Mouse (Mus musculus) C2C12 (cell line): ENCODE data around the gene Tmem30b.

ENCODE experiments used
- CTCF ChIP-seq: IDR thresholded peaks from one replicate; pipeline ENCODE4 v1.5.1; 2011; ENCODE audit not compliant: control insufficient read depth, insufficient read depth, insufficient read length
- FOSL1 ChIP-seq: IDR thresholded peaks from one replicate; pipeline ENCODE4 v1.8.0; 2011; ENCODE audit warnings: mild to moderate bottlenecking, low read length; ENCODE audit not compliant: poor library complexity, insufficient read depth, severe bottlenecking
- MAX ChIP-seq: IDR thresholded peaks from one replicate; pipeline ENCODE4 v1.6.1; 2011; ENCODE audit warnings: mild to moderate bottlenecking, control low read depth
- MYOD1 ChIP-seq: IDR thresholded peaks from one replicate; pipeline ENCODE4 v1.6.1; 2011; ENCODE audit warnings: low read depth; ENCODE audit not compliant: control insufficient read depth, insufficient read length
- MYOG ChIP-seq: IDR thresholded peaks from one replicate; pipeline ENCODE4 v1.6.1; 2011; ENCODE audit not compliant: control insufficient read depth, insufficient read length; ENCODE audit errors: extremely low read depth
- USF1 ChIP-seq: IDR thresholded peaks from one replicate; pipeline ENCODE4 v1.6.1; 2011; ENCODE audit warnings: low read depth, mild to moderate bottlenecking, control low read depth, moderate library complexity

GRCm38 (mm10) chr12:73539151-73539550 lies 7.0 kb downstream of the Tmem30b start:
- no peak for TF ChIP-seq MAX
- no peak for TF ChIP-seq USF1
- no peak for TF ChIP-seq CTCF
- no peak for TF ChIP-seq MYOD1
- TF ChIP-seq FOSL1: no peak
- TF ChIP-seq MYOG: no peak
